Mouse (Mus musculus): ENCODE measurements around the gene Plbd1. TPM values are rescaled to one million over a fixed set of nuclear protein-coding genes. Genes with fewer than 3 reads are reported as not detected.

Gene Plbd1
- polyA plus RNA-seq, 1 experiment from 2014 or later: 37.8 TPM

DNA sequence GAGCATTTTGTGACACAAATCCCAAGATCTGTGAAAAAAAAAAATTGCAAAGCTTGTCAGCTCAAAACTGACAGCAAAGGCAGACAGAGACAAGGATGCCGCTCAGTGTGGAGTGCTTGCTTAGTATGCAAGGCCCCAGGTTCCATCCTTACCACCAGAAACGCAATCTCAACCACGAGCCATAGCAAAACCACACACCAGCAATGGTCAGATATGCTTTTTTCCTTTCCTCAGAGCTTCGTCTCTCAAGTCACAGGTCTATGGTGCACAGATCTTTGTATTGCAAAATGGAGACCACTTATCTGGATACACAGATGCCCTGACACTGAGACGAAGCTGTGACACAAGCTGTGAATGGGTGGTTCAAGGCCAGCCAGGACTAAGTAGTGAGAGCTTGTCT lies 28.8 kb upstream of the Plbd1 start:
- 74% methylated on average over 5 of the region's 5 CpGs for WGBS
- Histone ChIP-seq H3K4me1 (replicated peaks; ENCODE audit: control insufficient read depth, insufficient read depth) (no peaks in the 10 kb centered on the region), H3K4me3 (ENCODE audit: low read depth, low read length) (no peak overlapping the region), H3K9me3 (ENCODE audit: control insufficient read depth, low read length) (no peaks in the 10 kb centered on the region), H3K27me3 (ENCODE audit: control insufficient read depth, insufficient read depth, low read length) (no peaks in the 10 kb centered on the region), H3K4me2 (replicated peaks; ENCODE audit: low read depth) (no peak overlapping the region), H3K27ac (replicated peaks) (no peak overlapping the region), H3K36me3 (ENCODE audit: control insufficient read depth, insufficient read depth, low read length) (no peaks in the 10 kb centered on the region), H3K9ac (ENCODE audit: low read length) (no peak overlapping the region)
- ATAC-seq (ENCODE audit: low FRiP score, low TSS enrichment) (no peak), DNase-seq (ENCODE audit: low spot score) (no peak)
- TF ChIP-seq CTCF (IDR thresholded peaks at IDR 0.05; ENCODE audit: low read depth) (no peak), EP300 (optimal IDR thresholded peaks at IDR 0.05) (no peak)

GRCm38 (mm10) chr6:136689790-136690413 lies 28.2 kb upstream of the Plbd1 start:
- WGBS: 56% methylated on average over 15 of the region's 15 CpGs
- 0 out of 2 replicates have a peak overlapping the region, but pooled peaks have one; percentile 2 for H3K27ac ChIP-seq (replicated peaks)
- DNase-seq (ENCODE audit: low spot score): no peak

DNA sequence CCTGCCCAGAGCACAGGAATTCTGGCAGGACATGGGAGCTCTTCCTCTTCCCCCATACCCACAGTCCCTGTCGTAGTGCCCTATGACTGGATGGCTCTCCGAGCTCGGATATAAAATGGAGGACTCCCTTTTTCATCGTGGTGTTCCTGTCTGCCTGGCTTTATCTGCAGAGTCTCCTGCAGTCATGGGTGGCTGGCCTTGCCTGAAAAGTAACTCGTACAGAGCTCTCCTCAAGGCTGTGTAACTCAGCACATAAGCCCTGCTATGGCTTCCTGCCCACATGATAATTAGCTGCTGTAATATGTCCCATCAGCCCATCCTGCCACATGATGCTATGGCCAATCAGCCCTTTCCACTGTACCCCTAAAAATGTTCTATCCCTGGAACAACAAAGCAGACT lies 23.7 kb upstream of the Plbd1 start:
- Histone ChIP-seq H3K4me2 (replicated peaks; ENCODE audit: low read depth) (no peak overlapping the region), H3K36me3 (ENCODE audit: control insufficient read depth, insufficient read depth, low read length) (no peaks in the 10 kb centered on the region), H3K4me1 (replicated peaks; ENCODE audit: control insufficient read depth, insufficient read depth) (no peaks in the 10 kb centered on the region), H3K4me3 (ENCODE audit: low read depth, low read length) (no peak overlapping the region), H3K9me3 (ENCODE audit: control insufficient read depth, low read length) (no peaks in the 10 kb centered on the region), H3K27me3 (ENCODE audit: control insufficient read depth, insufficient read depth, low read length) (no peaks in the 10 kb centered on the region), H3K9ac (ENCODE audit: low read length) (no peak overlapping the region), H3K27ac (replicated peaks) (no peak overlapping the region)
- WGBS: 76% methylated on average over 5 of the region's 5 CpGs
- no peak for TF ChIP-seq EP300 (optimal IDR thresholded peaks at IDR 0.05)
- no peak for TF ChIP-seq CTCF (IDR thresholded peaks at IDR 0.05; ENCODE audit: low read depth)
- no peak for DNase-seq (ENCODE audit: low spot score)
- ATAC-seq (ENCODE audit: low FRiP score, low TSS enrichment): no peak

More at GRCm38 (mm10) chr6:136689790-136690413, 28.2 kb upstream of the Plbd1 start:
- Histone ChIP-seq H3K9me3 (ENCODE audit: control insufficient read depth, low read length) (no peaks in the 10 kb centered on the region), H3K27me3 (ENCODE audit: control insufficient read depth, insufficient read depth, low read length) (no peaks in the 10 kb centered on the region), H3K36me3 (ENCODE audit: control insufficient read depth, insufficient read depth, low read length) (no peaks in the 10 kb centered on the region), H3K4me3 (ENCODE audit: low read depth, low read length) (no peak overlapping the region), H3K4me1 (replicated peaks; ENCODE audit: control insufficient read depth, insufficient read depth) (no peaks in the 10 kb centered on the region), H3K9ac (ENCODE audit: low read length) (no peak overlapping the region), H3K4me2 (replicated peaks; ENCODE audit: low read depth) (no peak overlapping the region)
- ATAC-seq (ENCODE audit: low FRiP score, low TSS enrichment): no peak
- TF ChIP-seq CTCF (IDR thresholded peaks at IDR 0.05; ENCODE audit: low read depth): no peak
- no peak for TF ChIP-seq EP300 (optimal IDR thresholded peaks at IDR 0.05)

DNA sequence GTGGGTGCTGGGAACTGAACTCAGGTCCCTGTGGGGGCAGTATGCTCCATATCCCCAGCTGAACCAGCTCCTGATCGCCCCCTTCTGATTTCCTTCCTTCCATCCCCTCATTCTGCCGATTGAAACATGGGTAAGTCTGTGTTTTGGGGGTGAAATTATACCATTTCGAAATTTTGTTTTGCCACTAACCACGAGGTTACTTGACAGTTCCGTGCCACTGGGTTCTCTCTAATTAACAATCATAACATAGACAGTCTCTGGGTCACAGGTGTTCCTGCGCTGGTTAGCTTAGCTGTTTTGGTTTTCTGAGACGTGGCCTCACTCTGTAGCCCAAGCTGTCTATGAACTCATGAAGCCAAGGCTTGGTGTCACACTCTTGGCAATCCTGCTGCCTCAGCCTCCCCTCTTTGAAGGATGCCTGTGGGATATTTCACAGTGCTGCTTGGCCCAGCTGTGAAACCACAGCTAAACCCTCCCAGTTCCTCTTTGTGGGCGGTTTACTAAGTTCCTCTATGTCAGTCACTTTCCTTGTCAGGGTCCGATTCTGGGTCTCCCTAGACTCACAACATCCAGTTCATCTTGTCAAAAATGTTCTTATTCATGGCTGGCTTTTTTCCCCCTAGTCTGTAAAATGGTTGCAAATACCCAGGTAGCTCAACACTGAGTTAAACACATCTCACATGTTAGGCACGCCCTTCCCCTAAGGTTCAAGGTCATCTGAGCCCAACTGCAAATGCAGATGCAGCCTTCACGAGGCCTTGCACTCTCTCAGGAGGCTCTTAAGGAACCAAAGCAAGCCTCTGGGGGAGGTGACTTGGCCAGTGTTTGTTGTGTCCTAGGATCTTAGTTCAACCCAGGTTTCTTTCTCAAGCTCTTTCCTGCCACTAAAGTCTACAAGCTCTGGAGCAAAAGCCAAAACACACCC lies 21.9 kb upstream of the Plbd1 start:
- H3K4me1 ChIP-seq (replicated peaks; ENCODE audit: control insufficient read depth, insufficient read depth): no peaks in the 10 kb centered on the region
- DNase-seq (ENCODE audit: low spot score) (no peak), ATAC-seq (ENCODE audit: low FRiP score, low TSS enrichment) (no peak)
- H3K27me3 ChIP-seq (ENCODE audit: control insufficient read depth, insufficient read depth, low read length): no peaks in the 10 kb centered on the region
- no peaks in the 10 kb centered on the region for H3K9me3 ChIP-seq (ENCODE audit: control insufficient read depth, low read length)
- no peak overlapping the region for H3K4me3 ChIP-seq (ENCODE audit: low read depth, low read length)
- H3K4me2 ChIP-seq (replicated peaks; ENCODE audit: low read depth): no peak overlapping the region
- TF ChIP-seq CTCF (IDR thresholded peaks at IDR 0.05; ENCODE audit: low read depth) (no peak), EP300 (optimal IDR thresholded peaks at IDR 0.05) (no peak)
- 89% methylated on average over 11 of the region's 11 CpGs for WGBS
- no peaks in the 10 kb centered on the region for H3K36me3 ChIP-seq (ENCODE audit: control insufficient read depth, insufficient read depth, low read length)
- no peak overlapping the region for H3K9ac ChIP-seq (ENCODE audit: low read length)
- H3K27ac ChIP-seq (replicated peaks): no peak overlapping the region

GRCm38 (mm10) chr6:136679381-136679780 lies 17.7 kb upstream of the Plbd1 start:
- no peak for TF ChIP-seq EP300 (optimal IDR thresholded peaks at IDR 0.05)
- TF ChIP-seq CTCF (IDR thresholded peaks at IDR 0.05; ENCODE audit: low read depth): no peak
- Histone ChIP-seq H3K27ac (replicated peaks) (no peak overlapping the region), H3K27me3 (ENCODE audit: control insufficient read depth, insufficient read depth, low read length) (no peaks in the 10 kb centered on the region), H3K9me3 (ENCODE audit: control insufficient read depth, low read length) (no peaks in the 10 kb centered on the region), H3K4me3 (ENCODE audit: low read depth, low read length) (no peak overlapping the region), H3K9ac (ENCODE audit: low read length) (no peak overlapping the region), H3K4me1 (replicated peaks; ENCODE audit: control insufficient read depth, insufficient read depth) (no peaks in the 10 kb centered on the region), H3K4me2 (replicated peaks; ENCODE audit: low read depth) (no peak overlapping the region), H3K36me3 (ENCODE audit: control insufficient read depth, insufficient read depth, low read length) (no peaks in the 10 kb centered on the region)
- no peak for DNase-seq (ENCODE audit: low spot score)
- ATAC-seq (ENCODE audit: low FRiP score, low TSS enrichment): no peak
- 41% methylated on average over 2 of the region's 2 CpGs for WGBS

- 94% methylated on average over 6 of the region's 6 CpGs for WGBS
- Histone ChIP-seq H3K4me3 (ENCODE audit: low read depth, low read length) (no peak overlapping the region), H3K9me3 (ENCODE audit: control insufficient read depth, low read length) (no peaks in the 10 kb centered on the region), H3K4me1 (replicated peaks; ENCODE audit: control insufficient read depth, insufficient read depth) (0 out of 2 replicates have a peak, but pooled peaks cover 3% of the 10 kb centered on the region), H3K9ac (ENCODE audit: low read length) (no peak overlapping the region), H3K4me2 (replicated peaks; ENCODE audit: low read depth) (no peak overlapping the region), H3K27me3 (ENCODE audit: control insufficient read depth, insufficient read depth, low read length) (no peaks in the 10 kb centered on the region), H3K27ac (replicated peaks) (no peak overlapping the region), H3K36me3 (ENCODE audit: control insufficient read depth, insufficient read depth, low read length) (no peaks in the 10 kb centered on the region)
- DNase-seq (ENCODE audit: low spot score) (no peak), ATAC-seq (ENCODE audit: low FRiP score, low TSS enrichment) (no peak)
- no peak for TF ChIP-seq EP300 (optimal IDR thresholded peaks at IDR 0.05)
These were observed 13.2 kb upstream of the Plbd1 start for GRCm38 (mm10) chr6:136674935-136675334.

Measured in stomach, postnatal 0 days (tissue).